Mouse (Mus musculus) spleen, adult 2 months (tissue): ENCODE results near the gene Ect2l.

Source experiments
- CTCF ChIP-seq: fragments of 200-500 bp; IDR thresholded peaks from 2 replicates; pipeline ENCODE4 v1.5.1; 2011; ENCODE audit warnings: mild to moderate bottlenecking, inconsistent platforms; ENCODE audit not compliant: insufficient read depth, insufficient read length, insufficient replicate concordance; ENCODE audit errors: extremely low read depth
- POLR2A ChIP-seq: fragments of 200-500 bp; IDR thresholded peaks from 2 replicates; pipeline ENCODE4 v1.6.1; 2011; ENCODE audit warnings: low read depth, low read length, inconsistent platforms

- TF ChIP-seq CTCF (no peak), POLR2A (no peak)
Measured at GRCm38 (mm10) chr10:18162435-18162971, 48.2 kb downstream of the Ect2l start.
